Mouse (Mus musculus) bone marrow, adult 2 months (tissue): ENCODE measurements around the gene Ryr1.

ENCODE experiments used
- CTCF ChIP-seq: fragments of 200-500 bp; IDR thresholded peaks from 2 replicates; pipeline ENCODE4 v1.5.1; 2011; ENCODE audit warnings: low read length, control low read depth; ENCODE audit not compliant: control insufficient read depth, insufficient read depth
- POLR2A ChIP-seq: fragments of 200-500 bp; IDR thresholded peaks from 2 replicates; pipeline ENCODE4 v1.6.1; 2011; ENCODE audit warnings: low read depth, mild to moderate bottlenecking, control low read depth, low read length, borderline replicate concordance; ENCODE audit not compliant: control insufficient read depth

- peak; percentile 76 for TF ChIP-seq CTCF
- no peak for TF ChIP-seq POLR2A
These were observed 1.4 kb upstream of the Ryr1 start for GRCm38 (mm10) chr7:29126173-29126915.
